Mouse (Mus musculus) layer of hippocampus, adult 9-11 months (tissue): Measurements from ENCODE around the gene Eif4b.

ENCODE experiments used
- DNase-seq: peaks from one replicate; pipeline ENCODE4 v3.0.0; 2022

Eif4b gene

DNA sequence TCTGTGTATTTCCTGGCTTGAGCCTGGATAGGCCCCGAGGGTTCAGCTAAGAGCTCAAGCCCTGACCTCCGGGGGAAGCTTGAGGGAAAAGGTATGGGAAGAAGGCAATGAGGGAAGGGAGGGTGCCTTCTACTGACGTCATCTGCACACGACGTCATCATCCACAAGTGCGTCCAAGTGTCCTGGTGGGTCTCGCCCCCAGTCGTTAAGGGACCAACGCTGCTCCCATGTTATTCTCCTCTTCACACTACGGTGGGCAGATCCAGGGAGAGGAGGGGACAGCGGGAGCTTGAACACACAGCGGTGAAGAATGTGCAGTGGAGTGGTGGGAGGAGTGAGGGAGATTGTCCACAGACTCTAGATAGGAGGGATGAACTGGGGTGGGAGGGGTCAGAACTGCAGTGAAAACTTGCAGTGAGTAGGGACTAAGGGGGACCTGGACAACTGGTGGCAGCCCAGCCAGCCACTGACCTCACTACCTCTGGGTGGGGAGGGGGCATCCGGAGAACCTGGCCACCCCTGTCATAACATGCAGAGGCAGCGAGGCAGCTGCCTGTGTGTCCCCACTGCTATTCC, 29.9 kb downstream of the Eif4b start:
- DNase-seq = no peak

DNA sequence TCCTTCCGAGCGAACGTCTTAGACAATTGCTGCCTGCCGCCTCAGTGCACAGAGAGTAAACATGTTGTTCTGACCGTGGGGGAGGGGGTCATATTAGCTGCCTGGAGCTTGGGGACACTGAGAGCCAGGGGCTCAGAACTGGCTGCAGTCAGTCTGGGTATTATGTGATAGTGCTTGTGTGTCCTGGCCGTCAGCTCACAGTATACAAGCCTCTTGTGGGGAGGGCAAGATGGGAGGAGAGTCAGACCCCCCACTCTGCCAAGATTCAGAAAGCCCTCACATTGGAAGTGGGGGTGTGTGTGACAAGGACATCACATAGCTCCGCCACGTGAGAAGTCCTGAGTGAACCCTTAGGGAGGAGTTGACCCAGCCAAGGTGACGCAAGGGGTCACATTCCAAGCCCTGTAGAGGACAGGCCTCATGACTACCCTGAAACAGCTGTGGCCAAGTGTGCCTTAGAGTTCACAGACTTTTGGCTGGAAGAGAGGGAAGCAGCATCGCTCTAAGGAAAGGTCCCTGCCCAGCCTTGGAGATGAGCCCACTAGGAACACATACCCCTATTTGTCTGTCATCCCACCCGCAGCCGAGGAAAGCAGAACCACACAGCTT, 30.5 kb downstream of the Eif4b start:
- DNase-seq = no peak

DNA sequence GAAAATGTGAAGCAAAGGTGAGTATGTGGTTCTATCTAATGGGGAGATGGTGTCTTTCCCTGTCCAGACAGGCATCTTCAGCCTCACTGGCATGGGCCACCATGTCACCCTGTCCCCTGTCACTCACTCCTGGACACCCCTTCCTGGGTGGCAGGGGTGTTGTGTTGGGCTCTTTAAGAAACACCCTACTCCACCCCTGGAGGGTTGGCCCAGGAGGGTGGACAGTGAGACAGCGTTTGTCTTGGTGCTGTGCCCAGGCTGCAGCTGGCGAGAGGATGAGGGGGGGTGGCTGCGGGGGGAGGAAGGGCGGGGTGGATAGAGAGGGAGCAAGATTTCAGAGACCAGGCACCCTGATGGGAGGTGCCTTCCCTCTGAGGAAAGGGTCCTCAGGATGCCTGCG, 31.8 kb downstream of the Eif4b start:
- DNase-seq = no peak

DNA sequence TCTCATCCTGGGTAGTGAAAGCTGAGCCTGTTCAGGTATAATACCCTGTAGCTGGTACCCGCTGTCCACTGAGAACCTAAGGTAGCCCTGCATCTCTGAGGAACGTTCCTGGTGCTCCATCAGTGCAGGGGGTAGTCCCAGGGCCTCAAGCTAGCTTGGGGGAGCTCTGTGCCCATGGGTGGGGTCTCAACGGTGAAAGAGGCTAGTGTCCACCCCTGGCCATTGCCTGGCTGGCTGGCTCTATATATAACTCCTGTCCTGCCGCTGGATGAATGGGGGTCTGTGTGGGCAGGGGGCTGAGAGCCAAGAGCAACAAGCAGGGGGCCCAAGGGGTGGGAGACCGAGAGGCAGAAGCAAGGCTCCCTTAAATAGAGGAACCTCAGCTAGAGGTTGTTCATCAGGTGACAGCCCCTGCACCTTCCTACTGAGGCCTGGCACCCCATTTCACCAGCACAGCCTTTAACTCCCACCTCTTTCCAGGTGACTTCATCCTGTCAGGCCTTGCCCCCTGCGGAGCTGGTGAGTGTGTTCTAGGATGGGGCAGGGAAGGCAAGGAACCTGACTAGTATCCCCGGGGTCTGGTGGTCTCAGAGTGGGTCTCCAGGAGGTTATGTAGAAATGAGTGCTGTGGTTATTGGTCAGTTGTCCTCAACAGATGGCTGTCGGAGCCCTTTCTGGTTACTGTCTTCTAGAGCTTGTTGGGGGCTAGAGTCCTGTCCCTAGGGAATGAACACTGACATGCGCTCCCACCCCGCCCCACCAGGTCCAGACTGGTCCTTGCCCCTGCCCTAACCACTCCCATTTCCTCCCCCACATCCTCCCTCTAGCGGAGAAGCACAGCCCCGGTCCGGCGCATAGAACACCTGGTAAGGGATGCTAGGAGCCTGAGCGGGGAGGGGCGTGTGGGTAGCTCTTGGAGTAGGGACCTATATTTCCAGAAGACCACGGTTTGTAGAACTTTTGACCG, 32.5 kb downstream of the Eif4b start:
- DNase-seq = no peak

DNA sequence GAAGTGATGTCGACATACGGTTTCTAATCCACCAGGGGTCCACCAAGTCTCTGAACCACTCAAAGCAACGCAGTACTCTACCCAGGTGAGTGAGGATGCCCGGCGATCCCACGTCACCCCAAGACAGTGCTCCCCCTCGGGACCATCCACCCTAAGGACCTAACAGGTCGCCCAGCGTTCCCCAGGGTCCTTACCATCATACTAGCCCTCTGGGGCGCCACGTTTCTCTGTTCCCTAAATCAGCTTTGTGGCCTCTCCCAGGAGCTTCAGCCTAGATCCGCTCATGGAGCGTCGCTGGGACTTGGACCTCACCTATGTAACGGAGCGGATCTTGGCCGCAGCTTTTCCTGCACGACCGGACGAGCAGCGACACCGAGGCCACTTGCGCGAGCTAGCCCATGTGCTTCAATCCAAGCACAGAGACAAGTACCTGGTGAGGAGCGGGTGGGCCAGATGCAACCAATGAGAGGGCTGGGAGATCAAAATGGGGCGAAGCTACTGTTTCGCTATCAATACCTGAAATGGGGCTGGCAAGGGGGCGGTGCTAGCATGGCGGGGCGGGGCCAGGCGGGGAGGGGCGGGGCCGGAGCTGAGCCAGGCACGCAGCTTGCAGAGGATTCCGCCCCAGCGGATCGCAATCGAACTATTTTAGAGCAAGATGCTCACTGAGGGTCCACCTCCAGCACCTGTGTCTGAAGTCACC, 33.3 kb downstream of the Eif4b start:
- DNase-seq = no peak

DNA sequence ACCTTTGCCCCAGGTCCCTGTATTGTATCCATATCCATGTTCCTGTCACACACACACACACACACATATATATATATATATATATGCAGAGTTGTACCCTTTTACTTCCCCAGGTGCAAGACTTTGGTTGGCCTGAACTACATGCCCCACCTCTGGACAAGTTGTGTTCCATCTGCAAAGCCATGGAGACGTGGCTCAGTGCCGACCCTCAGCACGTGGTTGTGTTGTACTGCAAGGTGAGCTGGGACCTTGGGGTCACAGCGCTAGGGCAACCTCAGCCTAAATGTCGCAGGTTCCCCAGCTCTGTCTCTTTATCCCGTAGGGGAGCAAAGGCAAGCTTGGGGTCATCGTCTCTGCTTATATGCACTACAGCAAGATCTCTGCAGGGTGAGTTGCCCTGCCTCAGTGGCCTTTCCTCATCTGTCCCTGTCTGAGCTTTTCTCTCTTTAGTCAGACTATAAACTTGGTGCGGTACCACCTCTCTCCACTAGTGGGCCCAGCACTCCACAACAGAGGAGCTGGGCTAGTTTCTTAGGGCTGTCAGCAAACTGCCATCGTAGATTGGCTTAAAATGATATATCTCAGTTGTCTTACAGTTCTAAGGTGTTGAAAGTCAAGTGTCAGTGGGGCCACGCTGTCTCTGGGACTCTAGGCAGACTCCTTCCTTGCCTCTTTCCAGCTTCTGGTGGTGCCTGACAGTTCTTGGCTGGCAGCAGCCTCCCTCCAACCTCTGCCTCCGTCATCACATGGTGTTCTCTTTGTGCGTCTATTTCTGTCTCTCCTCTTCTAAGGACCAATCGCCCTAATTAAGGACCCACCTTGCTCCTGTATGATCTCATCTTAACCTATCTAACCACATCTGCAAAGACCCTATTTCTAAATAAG, 34.4 kb downstream of the Eif4b start:
- no peak for DNase-seq

DNA sequence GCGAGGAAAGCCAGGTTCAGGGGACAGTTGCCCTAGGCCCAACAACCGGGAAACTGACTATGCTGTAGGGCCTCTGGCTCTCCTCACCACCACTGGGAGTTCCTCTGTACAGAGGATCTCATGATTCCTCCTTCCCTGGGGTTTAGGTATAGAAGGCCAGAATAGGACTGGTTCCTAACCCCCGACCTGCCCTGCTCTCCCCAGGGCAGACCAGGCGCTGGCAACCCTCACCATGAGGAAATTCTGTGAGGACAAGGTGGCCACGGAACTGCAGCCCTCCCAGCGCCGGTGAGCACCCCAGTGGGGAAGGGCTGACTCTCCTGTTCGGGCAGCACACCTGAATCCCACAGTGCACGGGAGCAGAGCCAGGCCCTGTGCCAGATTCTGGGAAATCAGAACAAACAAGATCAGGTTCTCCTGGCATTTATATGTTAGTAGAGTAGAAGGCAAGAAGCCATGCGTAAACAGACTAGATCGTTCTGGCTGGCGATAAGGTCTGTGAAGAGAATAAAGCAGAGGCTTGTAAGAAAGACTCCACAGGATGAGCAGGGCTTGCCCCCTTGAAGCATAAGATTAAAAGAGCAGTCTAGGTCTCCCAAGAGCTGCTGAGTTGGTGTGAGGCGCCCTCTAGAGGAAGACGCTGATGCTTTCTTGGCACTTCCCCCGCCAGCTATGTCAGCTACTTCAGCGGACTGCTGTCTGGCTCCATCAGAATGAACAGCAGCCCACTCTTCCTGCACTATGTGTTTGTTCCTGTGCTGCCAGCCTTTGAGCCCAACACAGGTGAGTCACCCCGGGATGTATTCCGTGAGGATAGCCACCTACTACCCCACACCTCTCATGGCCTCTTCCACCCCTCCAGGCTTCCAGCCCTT, 35.3 kb downstream of the Eif4b start:
- peak; percentile 81 for DNase-seq

DNA sequence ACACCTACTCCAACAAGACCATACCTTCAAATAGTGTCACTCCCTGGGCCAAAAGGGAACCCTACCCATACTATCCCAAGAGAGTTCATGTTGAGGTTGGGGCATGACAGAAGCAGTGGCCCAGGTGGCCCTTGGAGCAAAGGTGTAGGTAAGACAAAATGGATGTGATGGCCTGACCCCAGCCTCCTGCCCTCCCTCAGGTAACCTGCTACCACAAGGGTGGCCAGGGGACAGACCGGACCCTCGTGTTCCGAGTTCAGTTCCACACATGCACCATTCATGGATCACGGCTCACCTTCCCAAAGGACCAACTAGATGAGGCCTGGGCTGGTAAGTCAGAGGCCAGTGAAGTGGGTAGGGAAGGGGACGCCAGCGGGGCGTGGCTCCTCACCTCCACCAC, 36.7 kb downstream of the Eif4b start:
- DNase-seq = no peak

DNA sequence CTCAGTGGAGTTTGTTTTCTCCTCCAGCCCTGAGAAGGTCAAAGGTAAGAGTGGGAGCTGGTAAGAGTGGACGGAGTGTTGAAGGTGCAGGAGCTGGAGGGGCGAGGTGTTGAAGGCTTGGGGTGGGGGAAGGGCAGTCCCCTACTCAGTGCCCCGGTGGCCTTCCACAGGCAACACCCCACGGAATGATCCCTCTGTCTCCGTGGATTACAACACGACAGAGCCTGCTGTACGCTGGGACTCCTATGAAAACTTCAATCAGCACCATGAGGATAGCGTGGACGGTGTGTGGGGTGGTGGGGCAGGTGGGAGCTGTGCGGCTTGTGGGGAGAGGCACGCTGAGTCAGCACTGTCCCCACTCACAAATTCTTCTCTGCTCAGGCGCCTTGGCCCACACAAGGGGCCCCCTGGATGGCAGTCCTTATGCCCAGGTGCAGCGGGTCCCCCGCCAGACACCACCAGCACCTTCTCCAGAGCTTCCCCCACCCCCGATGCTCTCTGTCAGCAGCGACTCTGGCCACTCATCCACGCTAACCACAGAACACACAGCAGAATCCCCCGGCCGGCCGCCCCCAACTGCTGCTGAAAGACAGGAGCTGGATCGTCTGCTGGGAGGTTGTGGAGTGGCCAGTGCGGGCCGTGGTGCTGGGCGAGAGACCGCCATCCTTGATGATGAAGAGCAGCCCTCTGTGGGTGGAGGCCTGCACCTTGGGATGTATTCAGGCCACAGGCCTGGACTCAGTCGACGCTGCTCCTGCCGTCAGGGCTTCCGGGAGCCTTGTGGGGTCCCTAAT, 37.3 kb downstream of the Eif4b start:
- no peak for DNase-seq

DNA sequence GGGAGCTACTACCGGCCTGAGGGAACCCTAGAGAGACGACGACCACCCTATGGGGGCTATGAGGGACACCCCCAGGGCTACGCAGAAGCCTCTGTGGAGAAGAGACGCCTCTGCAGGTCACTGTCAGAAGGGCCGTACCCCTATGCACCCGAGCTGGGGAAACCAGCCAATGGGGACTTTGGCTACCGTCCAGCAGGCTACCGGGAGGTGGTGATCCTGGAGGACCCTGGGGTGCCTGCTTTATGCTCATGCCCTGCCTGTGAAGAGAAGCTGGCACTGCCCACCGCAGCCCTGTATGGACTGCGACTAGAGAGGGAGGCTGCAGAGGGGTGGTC, 37.9 kb downstream of the Eif4b start:
- DNase-seq = no peak

DNA sequence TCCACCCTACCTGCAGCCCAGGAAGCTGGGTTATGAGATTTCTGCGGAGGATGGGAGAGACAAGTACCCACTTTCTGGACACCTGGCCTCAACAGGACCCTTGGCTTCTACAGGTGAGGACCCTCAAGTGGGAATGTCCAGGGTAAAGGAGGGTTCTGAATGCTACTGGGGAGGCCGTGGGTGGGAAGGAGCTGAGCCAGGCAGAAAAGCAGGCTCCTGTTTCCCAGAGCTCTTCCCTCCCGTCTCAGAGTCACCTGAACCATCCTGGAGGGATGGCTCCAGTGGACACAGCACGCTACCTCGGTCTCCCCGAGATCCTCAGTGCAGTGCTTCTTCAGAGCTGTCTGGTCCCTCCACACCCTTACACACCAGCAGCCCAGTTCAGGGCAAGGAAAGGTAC, 38.6 kb downstream of the Eif4b start:
- DNase-seq = no peak

DNA sequence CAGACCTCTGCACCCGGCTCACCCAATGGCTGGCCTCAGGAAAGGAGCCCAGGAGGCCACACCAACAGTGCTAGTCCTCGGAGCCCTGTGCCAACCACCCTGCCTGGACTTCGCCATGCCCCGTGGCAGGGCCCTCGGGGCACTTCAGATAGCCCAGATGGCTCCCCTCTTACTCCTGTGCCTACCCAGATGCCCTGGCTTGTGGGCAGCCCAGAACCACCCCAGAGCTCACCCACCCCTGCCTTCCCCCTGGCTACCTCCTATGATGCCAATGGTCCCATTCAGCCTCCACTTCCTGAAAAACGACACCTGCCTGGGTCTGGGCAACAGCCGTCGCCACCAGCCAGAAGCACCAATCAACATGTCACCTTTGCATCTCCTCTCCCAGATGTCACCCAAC, 39.3 kb downstream of the Eif4b start:
- DNase-seq = no peak

DNA sequence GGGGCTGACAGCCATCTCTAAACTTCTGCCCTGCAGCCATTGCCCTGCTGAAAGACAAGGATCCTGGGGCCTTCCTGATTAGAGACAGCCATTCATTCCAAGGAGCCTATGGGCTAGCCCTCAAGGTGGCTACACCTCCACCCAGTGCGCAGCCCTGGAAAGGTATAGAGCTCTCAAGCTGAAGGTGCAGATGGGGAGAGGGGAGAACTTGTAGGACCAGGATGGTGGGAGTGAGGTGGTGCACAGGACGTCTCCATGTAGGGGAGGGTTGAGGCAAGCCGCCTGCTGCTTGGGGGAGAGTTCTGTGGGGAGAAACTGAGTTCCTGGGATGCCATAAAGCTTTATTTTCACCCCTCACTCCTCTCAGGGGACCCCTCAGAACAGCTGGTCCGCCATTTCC, 40.1 kb downstream of the Eif4b start:
- no peak for DNase-seq

DNA sequence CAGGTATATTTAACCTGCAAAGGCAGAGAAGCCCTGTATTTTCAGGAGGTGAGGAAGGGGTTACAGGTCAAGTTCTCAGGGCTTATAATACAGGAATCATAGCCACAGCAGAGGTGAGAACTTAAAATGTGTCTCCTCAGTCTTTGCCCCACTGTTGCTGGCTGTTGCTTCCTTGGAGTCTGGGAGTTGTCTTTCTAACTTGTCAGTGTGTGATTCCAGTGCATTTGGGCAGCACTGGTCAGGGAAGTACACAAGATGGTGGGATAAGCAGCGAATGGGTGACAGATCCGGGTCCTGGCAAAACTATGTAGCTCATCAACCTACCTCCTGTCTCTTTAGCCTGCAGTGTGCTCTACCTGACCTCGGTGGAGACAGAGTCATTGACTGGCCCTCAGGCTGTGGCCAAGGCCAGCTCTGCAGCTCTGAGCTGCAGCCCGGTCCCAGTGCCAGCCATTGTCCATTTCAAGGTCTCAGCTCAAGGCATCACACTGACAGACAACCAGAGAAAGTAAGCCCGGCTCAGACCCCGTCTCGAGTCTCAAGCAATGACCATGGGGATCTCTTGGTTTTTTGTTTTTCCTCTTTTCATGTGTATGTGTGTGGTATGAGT, 41.2 kb downstream of the Eif4b start:
- DNase-seq = no peak

DNA sequence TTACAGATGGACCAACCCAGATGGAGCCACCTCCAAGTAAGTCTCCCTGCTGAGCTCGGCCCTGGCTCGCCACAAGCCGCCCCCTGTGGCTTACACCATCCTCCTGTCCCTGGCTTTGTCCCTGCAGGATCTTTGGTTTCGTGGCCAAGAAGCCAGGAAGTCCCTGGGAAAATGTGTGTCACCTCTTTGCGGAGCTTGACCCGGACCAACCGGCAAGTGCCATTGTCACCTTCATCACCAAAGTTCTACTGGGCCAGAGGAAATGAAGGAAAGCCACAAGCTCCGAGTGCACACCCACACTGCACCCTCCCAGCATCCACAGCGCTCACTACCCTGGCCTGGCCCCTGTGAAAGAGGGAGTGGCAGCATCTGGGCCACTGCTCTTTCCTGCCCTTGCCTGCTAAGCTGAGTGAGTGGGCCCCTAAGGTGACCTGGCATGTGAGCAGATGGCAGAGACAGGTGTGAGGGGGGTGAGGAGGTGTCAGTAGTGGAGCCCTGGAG, 42.2 kb downstream of the Eif4b start:
- no peak for DNase-seq

DNA sequence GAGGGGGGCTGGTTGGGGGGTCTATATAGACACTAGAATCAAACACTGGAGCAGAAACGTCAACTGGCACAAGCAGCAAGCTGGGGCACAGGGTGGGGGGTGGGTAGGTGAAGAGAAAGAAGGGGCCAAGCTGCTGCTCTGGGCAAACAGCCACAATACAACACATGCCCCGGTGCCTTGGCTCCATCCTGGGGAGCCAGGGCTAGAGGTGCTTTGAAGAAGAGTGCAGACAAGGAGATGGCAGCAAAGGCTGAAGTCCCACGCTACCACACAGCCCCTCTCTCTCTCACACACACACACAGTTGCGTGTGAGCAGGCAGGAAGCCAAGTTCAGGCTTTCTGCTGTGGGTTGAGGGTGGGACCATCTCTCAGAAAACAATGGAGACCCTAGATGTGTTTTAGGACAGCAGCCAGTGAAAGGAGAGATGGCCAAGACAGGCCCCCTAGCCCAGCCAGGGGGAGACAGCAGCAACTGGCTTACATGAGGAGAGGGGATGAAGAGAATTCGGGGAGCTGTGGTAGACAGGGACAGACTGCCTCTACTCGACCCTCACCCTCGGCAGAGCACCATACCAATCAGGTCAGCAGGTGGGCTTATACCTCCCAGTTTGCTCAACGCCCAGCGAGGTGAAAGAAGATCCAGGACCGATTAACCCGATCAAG, 43.3 kb downstream of the Eif4b start:
- no peak for DNase-seq

DNA sequence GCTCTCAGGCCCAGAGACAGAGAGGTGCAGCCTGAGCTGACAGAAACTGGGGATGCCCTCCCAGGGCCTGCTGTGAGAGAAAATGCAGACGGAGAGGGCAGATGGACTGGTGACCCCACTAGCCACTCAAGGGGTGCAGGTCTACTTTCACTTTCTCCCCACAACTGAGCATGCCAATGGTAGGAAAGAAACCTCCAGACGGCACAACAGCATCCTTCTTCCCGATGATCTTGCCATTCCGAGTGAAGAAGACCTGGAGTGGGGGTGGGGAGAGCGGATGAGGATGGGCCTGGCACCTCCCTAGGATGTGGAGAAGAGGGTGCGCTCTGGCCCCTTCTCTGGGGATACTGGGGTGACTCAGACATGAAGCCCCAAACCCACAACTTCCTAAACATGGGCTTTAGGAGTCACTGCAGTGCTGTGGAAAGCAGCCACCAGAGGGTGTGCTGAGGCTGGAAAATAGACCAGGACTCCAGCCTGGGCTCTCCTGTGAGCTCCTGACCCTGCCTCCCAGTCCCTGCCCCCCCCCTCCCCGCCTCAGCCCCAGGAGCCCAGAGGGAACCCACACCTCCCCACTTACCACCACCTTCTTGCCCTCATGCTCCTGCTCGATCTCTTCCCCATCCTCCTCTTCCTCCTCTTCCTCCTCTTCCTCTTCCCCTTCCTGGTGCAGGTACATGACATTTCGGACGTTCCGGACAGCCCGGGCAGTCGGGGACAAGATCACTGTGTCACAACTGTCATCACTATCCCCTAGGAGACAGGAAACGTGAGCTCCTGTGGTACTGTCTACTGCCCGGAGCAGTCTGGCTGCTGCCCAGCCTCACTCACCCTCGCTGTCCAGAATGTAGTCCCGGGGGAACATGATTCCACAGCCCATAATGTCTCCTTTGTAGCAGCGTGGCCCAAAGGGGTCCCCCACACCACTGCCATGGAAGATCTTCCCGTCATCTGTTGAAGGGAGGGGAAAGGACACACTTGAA, 44.2 kb downstream of the Eif4b start:
- no peak for DNase-seq

DNA sequence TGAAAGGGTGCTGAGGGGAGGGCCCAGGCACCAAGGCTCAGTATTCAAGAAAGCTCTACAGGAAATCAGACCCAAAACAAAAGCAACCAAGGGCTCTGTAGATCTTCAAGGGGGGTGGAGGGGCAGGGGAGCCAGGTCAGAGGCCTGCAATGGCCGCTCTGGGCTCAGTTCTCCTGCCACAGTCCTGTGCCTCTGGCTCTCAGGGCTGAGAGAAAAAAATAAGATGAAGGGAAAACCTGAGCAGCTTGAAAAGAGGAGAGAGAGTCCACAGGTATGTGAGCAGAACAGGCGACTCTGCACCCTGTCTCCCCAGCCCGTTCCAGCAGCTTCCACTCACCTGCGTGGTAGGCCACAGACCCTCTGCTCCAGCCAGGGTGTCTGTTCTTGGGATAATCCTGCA, 45.0 kb downstream of the Eif4b start:
- no peak for DNase-seq
